Mouse (Mus musculus) embryo, embryonic 10 days (tissue): Measurements from ENCODE around the gene Blnk.

ENCODE experiments used
- DNase-seq: peaks from one replicate; pipeline ENCODE4 v3.0.0-alpha.2; 2015; ENCODE audit warnings: low spot score

Blnk gene

GRCm38 (mm10) chr19:40994057-40994585 is at the start of gene Blnk:
Gene Blnk, minus strand, starts transcription at chr19:40994535.
- peak; percentile 28 for DNase-seq

- DNase-seq, result no peak
Measured at GRCm38 (mm10) chr19:41039110-41039509, 44.8 kb upstream of the Blnk start.

GRCm38 (mm10) chr19:41035809-41036551 is 41.6 kb upstream of the Blnk start:
- no peak for DNase-seq

GRCm38 (mm10) chr19:41031869-41032268 is 37.5 kb upstream of the Blnk start:
- DNase-seq, result no peak

- DNase-seq, result no peak
Measured at GRCm38 (mm10) chr19:41031009-41031408, 36.7 kb upstream of the Blnk start.

GRCm38 (mm10) chr19:41030161-41030560 is 35.8 kb upstream of the Blnk start:
- no peak for DNase-seq

- DNase-seq, result no peak
Measured at GRCm38 (mm10) chr19:41029219-41029618, 34.9 kb upstream of the Blnk start, which contains the start of gene Dntt. Gene Dntt, plus strand, starts transcription at chr19:41029275.

- DNase-seq, result no peak
Measured at GRCm38 (mm10) chr19:41027601-41028000, 33.3 kb upstream of the Blnk start.

GRCm38 (mm10) chr19:41027024-41027423 is 32.7 kb upstream of the Blnk start:
- DNase-seq, result no peak

- no peak for DNase-seq
Measured at GRCm38 (mm10) chr19:41026551-41026950, 32.2 kb upstream of the Blnk start.

GRCm38 (mm10) chr19:41022244-41022643 is 27.9 kb upstream of the Blnk start:
- DNase-seq, result no peak

- no peak for DNase-seq
Measured at GRCm38 (mm10) chr19:41020537-41020936, 26.2 kb upstream of the Blnk start.

GRCm38 (mm10) chr19:41019164-41019675 is 24.9 kb upstream of the Blnk start:
- no peak for DNase-seq

GRCm38 (mm10) chr19:41015951-41016716 is 21.8 kb upstream of the Blnk start:
- peak; percentile 81 for DNase-seq

GRCm38 (mm10) chr19:41014003-41014402 is 19.7 kb upstream of the Blnk start:
- no peak for DNase-seq

- DNase-seq, result no peak
Measured at GRCm38 (mm10) chr19:41013591-41013990, 19.3 kb upstream of the Blnk start.

- no peak for DNase-seq
Measured at GRCm38 (mm10) chr19:41011676-41012075, 17.3 kb upstream of the Blnk start.

- no peak for DNase-seq
Measured at GRCm38 (mm10) chr19:41008674-41009395, 14.5 kb upstream of the Blnk start.

GRCm38 (mm10) chr19:41007733-41008132 is 13.4 kb upstream of the Blnk start:
- no peak for DNase-seq

- no peak for DNase-seq
Measured at GRCm38 (mm10) chr19:41007326-41007725, 13.0 kb upstream of the Blnk start.

- DNase-seq, result no peak
Measured at GRCm38 (mm10) chr19:41006621-41007020, 12.3 kb upstream of the Blnk start.

GRCm38 (mm10) chr19:41003694-41004315 is 9.5 kb upstream of the Blnk start:
- DNase-seq, result no peak
